Comparison of ENCODE assay signal across 1 mouse cellular context in the genomic region with DNA sequence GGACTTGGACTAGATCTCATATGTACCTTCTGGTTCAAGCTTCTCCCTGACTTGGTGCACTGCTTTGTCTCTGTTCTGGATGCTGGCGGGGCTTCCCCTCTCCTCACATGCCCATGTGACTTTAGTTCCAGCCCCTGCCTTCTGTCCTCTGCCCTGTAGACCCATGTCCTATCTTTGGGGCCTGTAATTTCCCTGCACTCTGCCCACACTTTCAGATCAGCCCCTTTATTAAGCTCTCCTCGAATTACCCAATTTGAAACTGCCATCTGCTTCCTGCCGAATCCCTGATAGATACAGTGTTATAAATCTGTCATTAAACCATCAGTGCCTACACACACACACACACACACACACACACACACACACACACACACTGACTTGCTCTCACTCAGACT.
TF ChIP-seq lines count a peak whose summit lies in the region.

No protein-coding gene starts in this region.

TF ChIP-seq in CH12.LX, 34 proteins besides CTCF, POLR2A, EP300 and RAD21:
- TF ChIP-seq E2F4 (IDR thresholded peaks at IDR 0.05; ENCODE audit: insufficient replicate concordance, low read depth, low read length) (no peak), ZMIZ1 (IDR thresholded peaks at IDR 0.05; ENCODE audit: low read depth, low read length) (no peak), PAX5 (IDR thresholded peaks at IDR 0.05; ENCODE audit: low read length) (no peak), CHD2 (IDR thresholded peaks at IDR 0.05; ENCODE audit: low read length) (no peak), MAZ (IDR thresholded peaks at IDR 0.05; ENCODE audit: low read depth, low read length) (no peak), JUN (IDR thresholded peaks at IDR 0.05; ENCODE audit: insufficient read depth, low read depth, low read length) (no peak), ZKSCAN1 (IDR thresholded peaks at IDR 0.05; ENCODE audit: borderline replicate concordance, low read depth, low read length) (no peak), CHD1 (IDR thresholded peaks at IDR 0.05; ENCODE audit: low read depth, low read length) (no peak), MAX (IDR thresholded peaks at IDR 0.05; ENCODE audit: low read length) (peak; percentile 61; the same call in 1 of the 2 replicates), ELF1 (IDR thresholded peaks at IDR 0.05; ENCODE audit: low read depth, low read length) (no peak), JUND (conservative IDR thresholded peaks at IDR 0.05; ENCODE audit: low read depth, low read length) (no peak), HCFC1 (IDR thresholded peaks at IDR 0.05; ENCODE audit: low read depth, low read length) (no peak), MAFK (IDR thresholded peaks at IDR 0.05; ENCODE audit: insufficient replicate concordance, low read length) (no peak), TBP (conservative IDR thresholded peaks at IDR 0.05; ENCODE audit: low read depth, low read length) (no peak), GABPA (IDR thresholded peaks at IDR 0.05; ENCODE audit: insufficient replicate concordance, low read depth, low read length) (no peak), NELFE (IDR thresholded peaks at IDR 0.05; ENCODE audit: low read depth, low read length) (no peak), RCOR1 (conservative IDR thresholded peaks at IDR 0.05; ENCODE audit: low read depth, low read length) (no peak), POLR2AphosphoS2 (IDR thresholded peaks at IDR 0.05; ENCODE audit: low read depth, low read length) (no peak), MXI1 (IDR thresholded peaks at IDR 0.05; ENCODE audit: low read depth, low read length) (no peak), ZNF384 (IDR thresholded peaks at IDR 0.05; ENCODE audit: low read depth, low read length) (no peak), IRF4 (IDR thresholded peaks at IDR 0.05; ENCODE audit: low read depth, low read length) (peak; percentile 36; the same call in 1 of the 2 replicates), SMC3 (IDR thresholded peaks at IDR 0.05; ENCODE audit: low read depth, low read length) (no peak), MEF2A (IDR thresholded peaks at IDR 0.05; ENCODE audit: borderline replicate concordance, low read depth, low read length) (peak; percentile 67; the same call in 1 of the 2 replicates), KAT2A (IDR thresholded peaks at IDR 0.05; ENCODE audit: insufficient replicate concordance, low read length) (no peak), NRF1 (IDR thresholded peaks at IDR 0.05; ENCODE audit: low read depth, low read length) (no peak), ZC3H11A (IDR thresholded peaks at IDR 0.05; ENCODE audit: low read depth, low read length) (no peak), ETS1 (conservative IDR thresholded peaks at IDR 0.05; ENCODE audit: low read depth, low read length) (no peak; the same call in 1 of the 2 replicates), UBTF (IDR thresholded peaks at IDR 0.05; ENCODE audit: low read depth, low read length) (no peak), BHLHE40 (IDR thresholded peaks at IDR 0.05; ENCODE audit: low read depth, low read length) (peak; percentile 68), USF2 (conservative IDR thresholded peaks at IDR 0.05; ENCODE audit: low read depth, low read length) (peak; percentile 63), SIN3A (IDR thresholded peaks at IDR 0.05; ENCODE audit: low read length) (no peak), USF1 (IDR thresholded peaks at IDR 0.05; ENCODE audit: low read depth, low read length) (peak; percentile 72), TCF12 (IDR thresholded peaks at IDR 0.05; ENCODE audit: low read depth, low read length) (0 out of 2 replicates have a peak, but pooled peaks have one; percentile 20), MYC (IDR thresholded peaks at IDR 0.05; ENCODE audit: low read depth, low read length) (no peak)
TF ChIP-seq in CH12.LX: peak in this region for 7.
